Mouse (Mus musculus) stomach, embryonic 14.5 days (tissue): Measurements from ENCODE around the gene Atg10. TPM values are rescaled to one million over a fixed set of nuclear protein-coding genes. Genes with fewer than 3 reads are reported as not detected.

ENCODE experiments used
- ATAC-seq: fragments of 200-750 bp; cut with Nextera tagmentation; 2 replicates; pipeline ENCODE4 v1.8.0; 2017; ENCODE audit warnings: low read depth, moderate TSS enrichment; ENCODE audit not compliant: insufficient number of reproducible peaks, insufficient read depth, low FRiP score
- H3K27ac ChIP-seq: fragments of 300-500 bp; sonication (generic); 2 replicates; pipeline ENCODE4 v1.5.1; 2014; ENCODE audit warnings: mild to moderate bottlenecking, low read length, moderate library complexity, mixed read lengths
- H3K27me3 ChIP-seq: fragments of 300-500 bp; sonication (generic); 2 replicates; pipeline ENCODE4 v1.6.1; 2014; ENCODE audit warnings: low read length, control low read depth, mixed read lengths; ENCODE audit not compliant: control insufficient read depth, insufficient read depth
- H3K36me3 ChIP-seq: fragments of 300-500 bp; sonication (generic); 2 replicates; pipeline ENCODE4 v1.6.1; 2014; ENCODE audit warnings: mild to moderate bottlenecking, control low read depth, low read length, moderate library complexity, mixed read lengths; ENCODE audit not compliant: control insufficient read depth, insufficient read depth
- H3K4me1 ChIP-seq: fragments of 300-500 bp; sonication (generic); 2 replicates; pipeline ENCODE4 v1.6.1; 2014; ENCODE audit warnings: low read length, control low read depth, mixed read lengths; ENCODE audit not compliant: control insufficient read depth, insufficient read depth
- H3K4me2 ChIP-seq: fragments of 300-500 bp; sonication (generic); replicated peaks from 2 replicates; pipeline ENCODE4 v1.6.1; 2014; ENCODE audit warnings: low read depth, low read length, control low read depth
- H3K4me3 ChIP-seq: fragments of 300-500 bp; sonication (generic); 2 replicates; pipeline ENCODE4 v1.5.1; 2014; ENCODE audit warnings: low read depth, low read length, control low read depth
- H3K9ac ChIP-seq: fragments of 300-500 bp; sonication (generic); replicated peaks from 2 replicates; pipeline ENCODE4 v1.6.1; 2014; ENCODE audit warnings: low read depth, mild to moderate bottlenecking, control low read depth, low read length, moderate library complexity, mixed read lengths
- H3K9me3 ChIP-seq: fragments of 300-500 bp; sonication (generic); 2 replicates; pipeline ENCODE4 v1.6.1; 2016; ENCODE audit warnings: low read depth, low read length, control low read depth; ENCODE audit not compliant: control insufficient read depth
- WGBS: fragments of 180-500 bp; shearing (Covaris S2); extraction: QIAGEN DNeasy Blood & Tissue Kit; methylation state at CpG from one replicate; pipeline ENCODE4 v1.1.7; 2014; 5-methylcytosine and 5-hydroxymethylcytosine counted together
- polyA plus RNA-seq: library from polyadenylated mRNA; unstranded; fragments of >200 nt; fragmentation: Nextera tagmentation; extraction: Ambion mirVana; gene quantifications from 2 replicates; pipeline ENCODE4 v1.2.1, GENCODE M21; 2014

Atg10 gene
- polyA plus RNA-seq, 1 experiment from 2014 or later, result 15.0 TPM

DNA sequence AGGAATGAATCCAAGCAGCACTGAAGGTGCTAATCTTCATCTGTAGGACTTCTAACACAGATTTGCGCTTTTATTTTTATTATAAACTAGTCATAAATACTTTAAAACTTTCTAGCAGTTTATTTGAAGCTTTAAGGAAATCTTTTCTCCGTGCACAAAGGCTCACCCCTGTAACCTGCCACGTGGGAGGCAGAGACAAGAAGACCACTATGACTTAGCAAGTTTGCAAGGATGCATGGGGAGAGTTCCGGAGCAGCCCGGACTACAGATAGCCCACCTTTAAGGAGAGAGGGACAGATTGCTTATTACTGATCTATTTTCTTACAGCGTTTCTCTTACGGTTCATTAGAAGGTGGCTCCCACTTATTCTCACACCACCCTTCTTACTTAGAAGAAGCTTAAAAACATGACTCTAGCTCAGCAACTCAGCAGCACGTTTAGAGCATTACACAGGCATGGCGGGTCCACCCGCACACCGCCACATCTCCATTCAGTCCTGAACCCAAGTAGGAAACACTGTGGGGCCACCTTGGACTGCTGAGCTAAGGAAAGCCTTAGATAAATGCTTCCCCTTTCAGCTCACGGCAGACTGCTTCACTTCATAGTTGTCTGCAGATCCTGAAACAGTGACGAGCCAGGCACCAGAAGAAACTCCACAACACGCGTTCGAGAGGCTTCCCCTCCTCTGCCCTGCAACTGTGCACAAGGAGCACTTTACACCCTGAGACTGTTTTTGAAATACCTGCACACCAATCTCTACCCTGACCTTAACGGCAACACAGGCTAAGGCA is 54.0 kb downstream of the Atg10 start:
- Histone ChIP-seq H3K9ac (no peak overlapping the region), H3K36me3 (no peaks in the 10 kb centered on the region), H3K9me3 (no peaks in the 10 kb centered on the region), H3K4me1 (0 out of 2 replicates have a peak, but pooled peaks cover 5% of the 10 kb centered on the region), H3K27me3 (no peaks in the 10 kb centered on the region), H3K4me2 (no peak overlapping the region), H3K27ac (no peak overlapping the region), H3K4me3 (no peak overlapping the region)
- WGBS, result 73% methylated on average over 17 of the region's 17 CpGs
- ATAC-seq, result no peak

DNA sequence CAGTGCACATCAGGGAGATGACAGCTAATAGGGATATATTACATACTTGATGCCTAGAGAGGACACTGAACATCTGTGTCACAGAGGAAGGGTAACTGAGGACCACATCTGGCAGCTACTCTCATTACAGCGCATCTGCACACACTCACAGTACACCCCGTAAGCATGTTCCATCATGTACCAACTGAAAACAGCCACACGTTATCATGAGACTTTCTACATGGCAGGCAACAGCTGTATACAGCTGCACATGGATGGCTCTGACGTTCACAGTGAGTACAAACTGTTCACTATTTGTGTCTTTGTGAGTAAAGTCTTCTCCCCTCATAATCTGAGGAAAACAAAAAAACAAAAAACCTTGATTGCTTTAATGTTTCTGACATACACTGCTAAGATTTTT is 55.3 kb downstream of the Atg10 start:
- H3K4me2 ChIP-seq, result no peak overlapping the region
- peak; percentile 46; the same call in 1 of the 2 replicates for ATAC-seq
- WGBS, result 49% methylated on average over 4 of the region's 4 CpGs

DNA sequence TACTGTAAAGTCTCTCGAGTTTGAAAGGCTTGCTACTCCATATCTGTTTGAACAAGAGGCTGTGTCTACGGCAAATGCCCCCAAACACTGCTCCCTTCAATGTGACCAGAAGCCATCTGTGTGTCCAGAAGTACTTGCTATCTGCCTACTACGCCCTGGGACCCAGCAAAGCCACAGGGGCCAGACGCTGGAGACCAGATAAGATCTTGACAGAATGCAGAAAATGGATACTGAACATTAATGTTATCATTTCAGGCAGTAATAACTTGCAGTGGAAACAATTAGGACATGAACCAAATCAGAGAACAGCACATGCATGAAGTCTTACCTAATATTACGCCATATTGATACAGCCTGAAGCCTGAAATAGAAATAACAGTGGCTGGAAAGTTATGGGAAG is 56.2 kb downstream of the Atg10 start:
- no peak overlapping the region for H3K4me2 ChIP-seq
- 0 out of 2 replicates have a peak, but pooled peaks cover 5% of the 10 kb centered on the region for H3K4me1 ChIP-seq
- no peak for ATAC-seq
- no peak overlapping the region for H3K4me3 ChIP-seq
- H3K27ac ChIP-seq, result no peak overlapping the region
- 79% methylated on average over 5 of the region's 5 CpGs for WGBS
- no peaks in the 10 kb centered on the region for H3K36me3 ChIP-seq
- H3K9me3 ChIP-seq, result no peaks in the 10 kb centered on the region
- no peaks in the 10 kb centered on the region for H3K27me3 ChIP-seq
- H3K9ac ChIP-seq, result no peak overlapping the region

More for the DNA sequence above, 55.3 kb downstream of the Atg10 start:
- H3K27me3 ChIP-seq, result no peaks in the 10 kb centered on the region
- no peak overlapping the region for H3K4me3 ChIP-seq
- H3K9ac ChIP-seq, result no peak overlapping the region
- no peaks in the 10 kb centered on the region for H3K9me3 ChIP-seq
- no peak overlapping the region for H3K27ac ChIP-seq
- no peaks in the 10 kb centered on the region for H3K36me3 ChIP-seq
- 0 out of 2 replicates have a peak, but pooled peaks cover 5% of the 10 kb centered on the region for H3K4me1 ChIP-seq

DNA sequence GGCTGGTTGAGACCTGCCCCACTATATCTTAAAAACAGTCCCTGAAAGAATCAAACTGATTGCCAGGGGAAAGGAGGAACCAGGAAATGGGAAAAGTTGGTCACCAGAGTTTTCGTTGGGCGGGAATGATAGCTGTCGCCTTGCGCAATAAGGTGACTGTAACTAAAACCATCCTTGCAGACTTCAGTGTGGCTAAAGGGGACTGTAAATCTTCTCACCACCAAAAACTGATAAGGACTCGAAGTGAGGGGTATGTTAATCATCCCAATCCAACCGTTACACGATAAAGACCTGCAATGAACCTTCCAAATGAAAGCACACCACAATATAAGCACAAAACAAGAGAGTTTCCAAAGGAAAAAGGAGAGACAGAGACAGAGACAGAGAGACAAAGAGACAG is 57.5 kb downstream of the Atg10 start:
- 80% methylated on average over 7 of the region's 7 CpGs for WGBS
- H3K4me3 ChIP-seq, result no peak overlapping the region
- H3K9ac ChIP-seq, result no peak overlapping the region
- H3K27ac ChIP-seq, result no peak overlapping the region
- no peaks in the 10 kb centered on the region for H3K9me3 ChIP-seq
- no peak overlapping the region for H3K4me2 ChIP-seq
- H3K27me3 ChIP-seq, result no peaks in the 10 kb centered on the region
- H3K36me3 ChIP-seq, result no peaks in the 10 kb centered on the region
- no peak for ATAC-seq
- 0 out of 2 replicates have a peak, but pooled peaks cover 5% of the 10 kb centered on the region for H3K4me1 ChIP-seq

DNA sequence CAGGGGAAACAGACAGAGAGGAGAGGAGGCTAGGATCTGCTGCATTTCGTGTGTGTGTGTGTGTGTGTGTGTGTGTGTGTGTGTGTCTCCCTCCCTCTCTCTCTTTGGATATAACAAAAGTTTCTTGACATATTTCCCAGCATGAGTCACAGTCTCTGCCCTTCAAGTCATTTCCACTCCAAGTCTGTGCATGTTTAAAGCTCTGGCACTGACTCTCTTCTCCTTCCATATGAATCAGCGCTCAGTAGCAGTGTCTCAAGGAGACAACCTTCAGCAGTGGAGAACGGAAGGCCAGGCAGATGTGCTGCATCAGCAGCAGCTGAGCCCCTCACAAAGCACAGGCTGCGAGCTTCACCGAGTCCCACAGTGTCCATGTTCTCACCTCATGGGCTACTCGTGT is 58.6 kb downstream of the Atg10 start:
- H3K9ac ChIP-seq, result no peak overlapping the region

DNA sequence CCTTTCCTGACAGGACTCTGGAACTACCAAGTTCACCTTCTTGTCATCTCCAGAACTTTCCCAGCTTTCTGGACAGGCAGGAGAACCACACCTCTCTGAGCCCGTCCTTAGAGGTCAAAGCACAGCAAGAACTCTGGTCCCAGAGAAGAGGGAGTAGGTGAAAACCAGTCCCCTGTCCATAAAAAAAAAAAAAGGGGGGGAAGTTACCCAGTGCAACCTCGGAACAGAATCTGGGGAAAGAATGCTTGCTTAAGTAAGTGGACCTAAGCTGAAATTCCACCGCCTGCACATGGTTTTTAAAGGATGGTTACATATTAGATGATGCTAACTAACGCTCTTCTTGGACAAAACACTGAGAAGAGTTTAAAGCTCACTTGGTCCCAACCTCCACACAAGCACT is 60.5 kb downstream of the Atg10 start:
- Histone ChIP-seq H3K27me3 (no peaks in the 10 kb centered on the region), H3K27ac (no peak overlapping the region), H3K4me1 (0 out of 2 replicates have a peak, but pooled peaks cover 5% of the 10 kb centered on the region), H3K36me3 (no peaks in the 10 kb centered on the region), H3K9ac (no peak overlapping the region), H3K9me3 (no peaks in the 10 kb centered on the region), H3K4me2 (no peak overlapping the region), H3K4me3 (no peak overlapping the region)
- WGBS, result 72% methylated on average over 4 of the region's 4 CpGs
- ATAC-seq, result no peak

More for the DNA sequence above, 58.6 kb downstream of the Atg10 start:
- 60% methylated on average over 6 of the region's 6 CpGs for WGBS
- Histone ChIP-seq H3K36me3 (no peaks in the 10 kb centered on the region), H3K4me2 (no peak overlapping the region), H3K27ac (peak overlapping the region; percentile 44), H3K9me3 (no peaks in the 10 kb centered on the region), H3K4me3 (no peak overlapping the region), H3K27me3 (no peaks in the 10 kb centered on the region), H3K4me1 (0 out of 2 replicates have a peak, but pooled peaks cover 5% of the 10 kb centered on the region)
- peak; percentile 69; the same call in 1 of the 2 replicates for ATAC-seq

DNA sequence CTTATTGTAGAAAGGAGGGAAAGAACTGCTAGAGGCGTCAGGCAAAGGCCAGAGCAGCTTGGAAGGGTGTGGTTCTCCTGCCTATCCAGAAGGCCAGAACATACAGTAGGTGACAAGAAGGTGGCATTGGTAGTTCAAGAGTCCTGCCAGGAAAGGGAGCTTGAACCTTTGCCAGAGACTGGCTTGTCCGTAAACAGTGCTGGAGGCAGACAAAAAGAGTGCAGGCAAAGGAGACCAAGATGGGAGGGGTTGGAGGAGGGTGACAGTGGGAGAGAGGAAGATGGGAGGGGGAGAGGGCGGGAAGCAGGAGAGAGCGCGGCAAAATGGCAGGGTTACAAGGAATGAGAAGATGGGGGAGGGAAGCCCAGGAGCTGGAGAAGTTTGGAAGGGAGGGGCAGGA is 61.3 kb downstream of the Atg10 start:
- ATAC-seq, result no peak; the same call in 1 of the 2 replicates

DNA sequence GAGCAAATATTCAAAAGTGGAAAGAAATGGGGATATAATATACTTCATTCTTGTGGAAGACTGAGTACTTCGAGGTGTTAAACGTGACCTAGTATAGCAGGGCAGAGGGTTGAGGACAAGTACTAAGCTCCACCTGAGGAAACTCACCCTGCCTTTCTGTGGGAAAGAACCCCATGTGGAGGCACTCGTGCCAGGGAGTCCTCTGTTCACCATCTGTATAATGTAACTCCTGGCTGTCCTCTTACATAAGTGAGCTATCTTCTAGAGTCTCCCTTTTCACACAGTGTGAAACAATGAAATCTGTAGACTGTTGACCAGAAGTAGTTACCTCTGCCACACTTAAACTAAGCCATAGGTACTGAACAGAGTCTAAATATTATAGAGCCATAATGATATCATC is 63.2 kb downstream of the Atg10 start:
- no peak overlapping the region for H3K4me2 ChIP-seq
- no peaks in the 10 kb centered on the region for H3K27me3 ChIP-seq
- 0 out of 2 replicates have a peak, but pooled peaks cover 5% of the 10 kb centered on the region for H3K4me1 ChIP-seq
- no peaks in the 10 kb centered on the region for H3K9me3 ChIP-seq
- ATAC-seq, result no peak
- WGBS, result 81% methylated on average over 3 of the region's 3 CpGs
- no peak overlapping the region for H3K27ac ChIP-seq
- H3K9ac ChIP-seq, result no peak overlapping the region
- H3K36me3 ChIP-seq, result no peaks in the 10 kb centered on the region
- no peak overlapping the region for H3K4me3 ChIP-seq

More for the DNA sequence above, 61.3 kb downstream of the Atg10 start:
- Histone ChIP-seq H3K4me1 (0 out of 2 replicates have a peak, but pooled peaks cover 5% of the 10 kb centered on the region), H3K4me2 (no peak overlapping the region), H3K27me3 (no peaks in the 10 kb centered on the region), H3K4me3 (no peak overlapping the region), H3K9me3 (no peaks in the 10 kb centered on the region), H3K27ac (no peak overlapping the region), H3K36me3 (no peaks in the 10 kb centered on the region), H3K9ac (no peak overlapping the region)
- 37% methylated on average over 5 of the region's 5 CpGs for WGBS
